Mouse (Mus musculus): ENCODE data around the gene Gpr39. TPM values are rescaled to one million over a fixed set of nuclear protein-coding genes. Genes with fewer than 3 reads are reported as not detected.

Gene Gpr39
- polyA plus RNA-seq, 1 experiment = 0.10 TPM

DNA sequence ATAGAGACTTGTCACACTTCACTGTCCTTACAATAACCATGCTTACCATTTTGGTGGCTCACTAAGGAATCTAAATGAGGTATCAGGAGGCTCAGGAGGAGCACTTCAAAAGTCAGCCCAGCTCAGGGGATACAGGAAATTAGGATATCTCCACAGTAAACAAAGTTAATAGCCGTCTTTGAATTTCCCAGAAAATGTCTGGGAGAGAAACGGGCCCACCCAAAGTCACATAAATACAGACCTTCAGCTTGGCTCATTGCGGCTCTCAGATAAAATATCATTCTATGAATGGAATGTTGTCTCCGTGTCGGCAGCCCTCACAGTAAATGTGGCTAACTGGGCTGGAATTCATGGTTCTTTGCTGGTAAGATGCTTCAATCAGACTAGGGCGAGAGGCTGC is 42.3 kb downstream of the Gpr39 start:
- Histone ChIP-seq H3K4me3 (ENCODE audit: insufficient read depth, low read length) (no peak overlapping the region), H3K4me1 (ENCODE audit: control insufficient read depth, insufficient read depth, low read length) (no peaks in the 10 kb centered on the region)
- TF ChIP-seq POLR2A (IDR thresholded peaks at IDR 0.05; ENCODE audit: extremely low read depth, insufficient read depth, low read length) = no peak
- no peak for TF ChIP-seq CTCF (IDR thresholded peaks at IDR 0.05; ENCODE audit: extremely low read depth, insufficient read depth, low read length)

GRCm38 (mm10) chr1:125721104-125721758 is 44.4 kb downstream of the Gpr39 start:
- no peak overlapping the region for H3K4me3 ChIP-seq (ENCODE audit: insufficient read depth, low read length)
- H3K27ac ChIP-seq (ENCODE audit: insufficient read depth, low read length) = no peak overlapping the region
- no peaks in the 10 kb centered on the region for H3K4me1 ChIP-seq (ENCODE audit: control insufficient read depth, insufficient read depth, low read length)
- TF ChIP-seq POLR2A (IDR thresholded peaks at IDR 0.05; ENCODE audit: extremely low read depth, insufficient read depth, low read length) (no peak), CTCF (IDR thresholded peaks at IDR 0.05; ENCODE audit: extremely low read depth, insufficient read depth, low read length) (no peak)

More for the DNA sequence above, 42.3 kb downstream of the Gpr39 start:
- H3K27ac ChIP-seq (ENCODE audit: insufficient read depth, low read length) = no peak overlapping the region

- H3K4me3 ChIP-seq (ENCODE audit: insufficient read depth, low read length) = no peak overlapping the region
- no peak for TF ChIP-seq CTCF (IDR thresholded peaks at IDR 0.05; ENCODE audit: extremely low read depth, insufficient read depth, low read length)
- TF ChIP-seq POLR2A (IDR thresholded peaks at IDR 0.05; ENCODE audit: extremely low read depth, insufficient read depth, low read length) = no peak
- no peak overlapping the region for H3K27ac ChIP-seq (ENCODE audit: insufficient read depth, low read length)
- H3K4me1 ChIP-seq (ENCODE audit: control insufficient read depth, insufficient read depth, low read length) = no peaks in the 10 kb centered on the region
These were observed 47.5 kb downstream of the Gpr39 start for GRCm38 (mm10) chr1:125724304-125724703.

DNA sequence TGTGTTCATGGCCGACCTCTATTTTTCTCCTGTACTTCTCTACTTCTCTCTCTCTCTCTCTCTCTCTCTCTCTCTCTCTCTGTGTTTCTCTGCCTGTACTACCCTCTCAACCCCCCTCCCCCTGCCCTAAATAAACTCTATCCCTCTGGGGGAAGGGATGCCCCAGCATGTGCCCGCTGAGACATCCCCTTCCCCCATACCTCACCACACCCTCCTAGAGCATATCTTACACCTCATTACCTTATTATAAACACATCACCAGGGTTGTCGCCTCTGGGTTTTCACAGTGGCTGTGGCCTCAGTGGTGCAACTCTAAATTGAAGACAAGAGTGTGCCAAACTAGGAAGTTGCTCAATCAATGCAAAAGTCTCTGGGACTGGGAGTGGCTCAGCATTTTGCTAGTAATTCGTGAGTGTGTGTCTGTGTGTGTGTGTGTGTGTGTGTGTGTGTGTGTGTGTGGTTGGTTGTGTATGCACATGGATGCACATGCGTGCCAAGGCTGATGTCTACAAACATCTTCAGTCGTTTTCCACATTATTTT is 52.3 kb downstream of the Gpr39 start:
- H3K4me1 ChIP-seq (ENCODE audit: control insufficient read depth, insufficient read depth, low read length) = no peaks in the 10 kb centered on the region
- no peak overlapping the region for H3K4me3 ChIP-seq (ENCODE audit: insufficient read depth, low read length)
- no peak for TF ChIP-seq CTCF (IDR thresholded peaks at IDR 0.05; ENCODE audit: extremely low read depth, insufficient read depth, low read length)
- no peak for TF ChIP-seq POLR2A (IDR thresholded peaks at IDR 0.05; ENCODE audit: extremely low read depth, insufficient read depth, low read length)
- H3K27ac ChIP-seq (ENCODE audit: insufficient read depth, low read length) = no peak overlapping the region

DNA sequence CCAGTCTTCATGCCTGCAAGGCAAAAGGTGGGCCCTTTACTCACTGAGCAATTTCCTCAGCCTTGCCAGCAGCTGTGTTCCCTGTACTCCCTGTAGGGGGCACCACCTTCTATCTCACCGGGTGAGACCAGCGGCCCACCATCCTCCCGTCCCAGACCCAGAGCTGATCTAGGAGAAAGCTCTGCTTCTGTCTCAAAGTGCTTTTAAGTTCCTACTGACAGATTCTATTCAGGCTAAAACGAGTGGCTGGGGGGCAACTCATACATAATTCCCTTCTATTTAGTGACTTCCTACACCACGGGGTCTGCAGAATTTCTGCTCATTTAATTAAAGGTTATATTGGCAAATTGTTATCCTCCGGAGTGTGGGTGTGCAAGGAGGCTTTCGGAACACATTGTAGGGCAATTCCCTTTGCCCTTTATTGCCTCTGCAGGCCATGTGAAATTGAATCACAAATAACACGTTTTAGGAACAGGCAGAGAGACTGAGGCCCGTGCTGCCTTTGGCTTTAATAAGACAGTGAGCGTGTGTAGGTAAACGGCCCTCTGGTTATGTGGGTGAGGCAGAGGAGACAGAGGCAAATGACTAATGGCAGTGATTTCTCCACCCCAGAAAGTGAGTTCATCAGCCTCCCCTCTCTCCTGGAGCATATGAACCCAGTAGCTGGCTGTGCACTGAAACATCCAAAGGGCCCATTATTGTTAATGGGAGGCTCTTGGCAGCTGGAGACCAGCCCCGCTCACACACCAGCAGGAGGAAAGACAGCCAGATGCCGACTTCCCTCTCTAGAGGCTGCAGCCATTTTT is 53.1 kb downstream of the Gpr39 start:
- Histone ChIP-seq H3K4me3 (ENCODE audit: insufficient read depth, low read length) (no peak overlapping the region), H3K4me1 (ENCODE audit: control insufficient read depth, insufficient read depth, low read length) (no peaks in the 10 kb centered on the region), H3K27ac (ENCODE audit: insufficient read depth, low read length) (no peak overlapping the region)
- TF ChIP-seq CTCF (IDR thresholded peaks at IDR 0.05; ENCODE audit: extremely low read depth, insufficient read depth, low read length) (peak; percentile 21; the same call in 1 of the 2 replicates), POLR2A (IDR thresholded peaks at IDR 0.05; ENCODE audit: extremely low read depth, insufficient read depth, low read length) (no peak)

DNA sequence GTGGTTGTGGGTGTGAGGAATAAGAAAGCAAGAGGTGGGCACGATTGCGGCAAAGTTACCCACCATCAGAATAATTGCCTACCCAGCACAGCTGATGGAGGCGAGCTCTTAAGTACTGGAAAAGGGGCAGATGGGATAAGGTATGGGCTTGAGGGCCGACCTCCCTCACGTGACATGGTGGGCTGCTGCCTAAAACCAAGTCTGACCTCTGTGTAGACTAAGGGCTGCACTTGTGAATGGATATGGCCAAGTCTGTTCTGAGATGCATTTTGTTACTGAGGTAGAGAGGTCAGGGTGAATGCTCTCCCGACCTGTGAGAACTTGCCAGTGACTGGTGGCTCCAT is 53.7 kb downstream of the Gpr39 start:
- Histone ChIP-seq H3K27ac (ENCODE audit: insufficient read depth, low read length) (no peak overlapping the region), H3K4me3 (ENCODE audit: insufficient read depth, low read length) (no peak overlapping the region), H3K4me1 (ENCODE audit: control insufficient read depth, insufficient read depth, low read length) (no peaks in the 10 kb centered on the region)
- no peak for TF ChIP-seq POLR2A (IDR thresholded peaks at IDR 0.05; ENCODE audit: extremely low read depth, insufficient read depth, low read length)
- no peak for TF ChIP-seq CTCF (IDR thresholded peaks at IDR 0.05; ENCODE audit: extremely low read depth, insufficient read depth, low read length)

- Histone ChIP-seq H3K4me3 (ENCODE audit: insufficient read depth, low read length) (no peak overlapping the region), H3K4me1 (ENCODE audit: control insufficient read depth, insufficient read depth, low read length) (no peaks in the 10 kb centered on the region), H3K27ac (ENCODE audit: insufficient read depth, low read length) (no peak overlapping the region)
- no peak for TF ChIP-seq POLR2A (IDR thresholded peaks at IDR 0.05; ENCODE audit: extremely low read depth, insufficient read depth, low read length)
- no peak for TF ChIP-seq CTCF (IDR thresholded peaks at IDR 0.05; ENCODE audit: extremely low read depth, insufficient read depth, low read length)
These were observed 55.1 kb downstream of the Gpr39 start for GRCm38 (mm10) chr1:125731854-125732253.

GRCm38 (mm10) chr1:125744766-125745165 is 68.0 kb downstream of the Gpr39 start:
- H3K4me1 ChIP-seq (ENCODE audit: control insufficient read depth, insufficient read depth, low read length) = no peaks in the 10 kb centered on the region
- TF ChIP-seq CTCF (IDR thresholded peaks at IDR 0.05; ENCODE audit: extremely low read depth, insufficient read depth, low read length) = no peak
- no peak for TF ChIP-seq POLR2A (IDR thresholded peaks at IDR 0.05; ENCODE audit: extremely low read depth, insufficient read depth, low read length)
- no peak overlapping the region for H3K27ac ChIP-seq (ENCODE audit: insufficient read depth, low read length)
- no peak overlapping the region for H3K4me3 ChIP-seq (ENCODE audit: insufficient read depth, low read length)

DNA sequence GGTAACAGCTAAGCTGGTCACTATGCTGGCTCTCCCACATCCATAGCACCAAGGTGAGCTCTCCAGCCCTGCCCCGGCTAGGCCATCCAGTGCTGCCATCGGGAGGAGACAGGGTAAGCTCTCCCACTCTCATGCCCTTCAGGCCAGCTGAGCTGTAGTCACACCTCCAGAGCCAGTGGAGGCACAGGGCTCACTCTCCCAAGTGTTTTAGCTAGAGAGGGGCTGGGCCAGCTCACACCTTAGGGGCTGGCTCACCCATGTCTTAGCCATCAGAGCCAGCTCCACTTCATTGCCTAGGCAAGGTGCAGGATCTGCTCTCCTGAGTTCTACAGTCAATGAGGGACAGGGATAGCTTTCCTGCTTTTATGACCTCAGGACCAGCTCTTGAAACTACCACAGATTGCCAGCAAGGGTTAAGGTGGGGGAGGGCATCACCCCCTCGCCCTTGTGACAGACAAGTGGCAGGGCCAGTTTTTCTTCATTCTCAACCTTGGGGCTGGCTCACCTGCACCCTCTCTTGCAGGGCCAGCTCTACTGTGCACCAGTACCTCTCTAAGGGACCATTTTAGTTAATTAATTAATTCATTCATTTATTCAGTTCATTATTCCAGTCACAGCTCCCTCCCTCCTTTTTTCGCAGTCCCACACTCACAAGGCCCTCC is 78.7 kb downstream of the Gpr39 start:
- no peak overlapping the region for H3K27ac ChIP-seq (ENCODE audit: insufficient read depth, low read length)

More for the DNA sequence above, 78.7 kb downstream of the Gpr39 start:
- TF ChIP-seq CTCF (IDR thresholded peaks at IDR 0.05; ENCODE audit: extremely low read depth, insufficient read depth, low read length) = no peak
- TF ChIP-seq POLR2A (IDR thresholded peaks at IDR 0.05; ENCODE audit: extremely low read depth, insufficient read depth, low read length) = no peak
- Histone ChIP-seq H3K4me3 (ENCODE audit: insufficient read depth, low read length) (no peak overlapping the region), H3K4me1 (ENCODE audit: control insufficient read depth, insufficient read depth, low read length) (no peaks in the 10 kb centered on the region)

All from cortical plate, adult 2 months (tissue).